Mouse (Mus musculus): ENCODE measurements around the gene Erg28. TPM values are rescaled to one million over a fixed set of nuclear protein-coding genes. Genes with fewer than 3 reads are reported as not detected.

Erg28 gene
- polyA plus RNA-seq, 1 experiment: 38.5 TPM

DNA sequence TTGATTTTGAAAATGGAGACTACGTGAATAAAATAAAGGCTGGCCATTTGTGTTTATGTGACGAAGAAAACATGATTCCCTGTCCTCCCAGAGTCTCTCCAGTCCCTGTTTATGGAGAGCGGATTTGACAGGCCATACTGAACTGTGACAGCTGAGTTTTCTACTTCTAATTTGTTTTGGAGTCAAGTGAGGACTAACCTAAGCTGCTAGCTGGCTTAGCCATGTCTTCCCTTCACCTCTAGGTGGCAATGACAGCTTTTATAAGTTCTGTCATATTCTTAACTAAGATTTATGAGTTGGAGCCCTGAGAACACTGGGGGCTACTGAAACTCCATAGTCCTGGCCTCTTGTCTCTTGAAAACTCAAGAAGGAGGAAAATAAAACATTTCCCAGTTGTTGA is 41.2 kb upstream of the Erg28 start:
- Histone ChIP-seq H3K4me2 (ENCODE audit: low read depth) (no peak overlapping the region), H3K4me3 (no peak overlapping the region), H3K27me3 (ENCODE audit: control insufficient read depth, insufficient read depth, insufficient read length) (no peaks in the 10 kb centered on the region), H3K36me3 (ENCODE audit: control insufficient read depth, insufficient read depth) (peaks cover 14% of the 10 kb centered on the region), H3K79me2 (ENCODE audit: control insufficient read depth, insufficient read depth) (no peaks in the 10 kb centered on the region), H3ac (ENCODE audit: control insufficient read depth, insufficient read length) (no peak overlapping the region)
- TF ChIP-seq SRF (IDR thresholded peaks at IDR 0.05; ENCODE audit: control insufficient read depth, insufficient read length, low read depth) (no peak), USF1 (IDR thresholded peaks at IDR 0.05; ENCODE audit: low read depth) (no peak), TCF12 (IDR thresholded peaks at IDR 0.05; ENCODE audit: insufficient read depth, poor library complexity, severe bottlenecking) (no peak), POLR2A (IDR thresholded peaks at IDR 0.05; ENCODE audit: insufficient read length, low read depth) (no peak), REST (IDR thresholded peaks at IDR 0.05; ENCODE audit: insufficient read depth, insufficient read length) (no peak), E2F4 (IDR thresholded peaks at IDR 0.05; ENCODE audit: insufficient read depth) (no peak), CEBPB (IDR thresholded peaks at IDR 0.05; ENCODE audit: insufficient read depth, poor library complexity, severe bottlenecking) (no peak), TCF3 (IDR thresholded peaks at IDR 0.05; ENCODE audit: insufficient read length, low read depth) (no peak), MYOD1 (IDR thresholded peaks at IDR 0.05; ENCODE audit: control insufficient read depth in 1 of 3, insufficient read length in 2 of 3, low read depth in 2 of 3) (no peak), POLR2AphosphoS2 (IDR thresholded peaks at IDR 0.05; ENCODE audit: insufficient read length, low read depth) (no peak), MYOG (IDR thresholded peaks at IDR 0.05; ENCODE audit: control insufficient read depth in 1 of 3, insufficient read depth in 1 of 3, insufficient read length in 2 of 3, low read depth in 2 of 3) (no peak), MAX (IDR thresholded peaks at IDR 0.05; ENCODE audit: low read depth) (no peak)

DNA sequence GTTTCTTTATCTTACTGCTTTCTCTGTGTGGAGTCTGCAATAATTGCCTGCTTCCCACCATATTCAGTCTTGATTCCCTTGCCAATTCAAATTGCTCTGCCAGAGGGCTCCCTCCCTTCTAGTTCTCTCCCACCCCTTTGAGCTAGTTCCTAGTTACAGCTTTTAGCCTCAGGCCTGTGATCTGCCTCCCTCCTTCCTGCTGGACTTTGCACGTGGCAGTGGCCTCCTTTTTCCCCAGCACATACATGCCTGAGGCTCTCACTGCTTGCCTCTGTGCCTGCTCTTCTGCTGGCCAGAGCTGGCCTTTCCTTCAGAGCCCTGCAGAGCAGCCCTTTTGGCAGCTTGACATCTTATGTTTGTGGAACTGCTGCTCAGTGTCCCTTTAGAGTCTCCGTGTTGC is 38.2 kb upstream of the Erg28 start:
- Histone ChIP-seq H3K27me3 (ENCODE audit: control insufficient read depth, insufficient read depth, insufficient read length) (no peaks in the 10 kb centered on the region), H3K4me2 (ENCODE audit: low read depth) (no peak overlapping the region), H3K79me2 (ENCODE audit: control insufficient read depth, insufficient read depth) (no peaks in the 10 kb centered on the region), H3ac (ENCODE audit: control insufficient read depth, insufficient read length) (no peak overlapping the region), H3K36me3 (ENCODE audit: control insufficient read depth, insufficient read depth) (peaks cover 14% of the 10 kb centered on the region), H3K4me3 (no peak overlapping the region)
- no peak for TF ChIP-seq POLR2A (IDR thresholded peaks at IDR 0.05; ENCODE audit: insufficient read length, low read depth)
- no peak for TF ChIP-seq MYOD1 (IDR thresholded peaks at IDR 0.05; ENCODE audit: control insufficient read depth in 1 of 3, insufficient read length in 2 of 3, low read depth in 2 of 3)
- TF ChIP-seq SRF (IDR thresholded peaks at IDR 0.05; ENCODE audit: control insufficient read depth, insufficient read length, low read depth): no peak
- no peak for TF ChIP-seq MYOG (IDR thresholded peaks at IDR 0.05; ENCODE audit: control insufficient read depth in 1 of 3, insufficient read depth in 1 of 3, insufficient read length in 2 of 3, low read depth in 2 of 3)
- no peak for TF ChIP-seq TCF12 (IDR thresholded peaks at IDR 0.05; ENCODE audit: insufficient read depth, poor library complexity, severe bottlenecking)
- no peak for TF ChIP-seq CEBPB (IDR thresholded peaks at IDR 0.05; ENCODE audit: insufficient read depth, poor library complexity, severe bottlenecking)
- no peak for TF ChIP-seq TCF3 (IDR thresholded peaks at IDR 0.05; ENCODE audit: insufficient read length, low read depth)
- no peak for TF ChIP-seq REST (IDR thresholded peaks at IDR 0.05; ENCODE audit: insufficient read depth, insufficient read length)
- TF ChIP-seq USF1 (IDR thresholded peaks at IDR 0.05; ENCODE audit: low read depth): no peak
- TF ChIP-seq MAX (IDR thresholded peaks at IDR 0.05; ENCODE audit: low read depth): no peak

DNA sequence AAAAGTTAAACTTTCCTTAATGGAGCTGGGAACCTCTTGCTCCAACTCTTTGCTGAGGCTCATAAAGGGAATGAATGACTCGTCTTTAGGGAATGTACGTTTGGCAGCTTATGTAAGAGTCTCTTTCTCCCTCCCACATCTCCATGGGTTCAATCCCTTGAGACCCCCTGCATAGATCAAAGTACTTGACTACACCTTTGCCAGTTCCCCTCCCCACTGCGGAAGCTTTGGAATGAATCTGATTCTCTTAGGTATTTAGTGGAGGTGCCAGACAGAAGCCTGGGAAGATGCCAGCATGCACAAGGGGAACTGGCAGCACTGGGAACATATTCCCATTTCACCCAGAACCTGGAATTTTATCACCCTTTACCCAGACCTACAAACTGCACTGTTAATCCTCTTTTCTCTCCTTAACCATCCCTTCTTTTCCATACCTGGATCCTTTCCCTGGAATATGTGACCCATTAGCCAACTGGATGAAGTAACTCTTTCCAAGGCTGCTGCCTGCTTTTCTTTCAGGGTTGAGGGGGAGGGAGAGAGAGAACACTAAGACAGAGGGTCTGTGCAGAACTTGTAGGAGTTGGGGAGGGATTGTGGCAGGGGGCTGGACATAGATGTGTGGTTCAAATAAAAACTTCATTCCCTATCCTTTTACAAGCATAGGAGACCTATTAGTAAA is 35.3 kb upstream of the Erg28 start:
- Histone ChIP-seq H3K4me3 (no peak overlapping the region), H3ac (ENCODE audit: control insufficient read depth, insufficient read length) (no peak overlapping the region), H3K79me2 (ENCODE audit: control insufficient read depth, insufficient read depth) (no peaks in the 10 kb centered on the region), H3K4me2 (ENCODE audit: low read depth) (no peak overlapping the region), H3K36me3 (ENCODE audit: control insufficient read depth, insufficient read depth) (peaks cover 11% of the 10 kb centered on the region), H3K27me3 (ENCODE audit: control insufficient read depth, insufficient read depth, insufficient read length) (no peaks in the 10 kb centered on the region)
- no peak for TF ChIP-seq TCF3 (IDR thresholded peaks at IDR 0.05; ENCODE audit: insufficient read length, low read depth)
- TF ChIP-seq E2F4 (IDR thresholded peaks at IDR 0.05; ENCODE audit: insufficient read depth): no peak
- no peak for TF ChIP-seq MYOD1 (IDR thresholded peaks at IDR 0.05; ENCODE audit: control insufficient read depth in 1 of 3, insufficient read length in 2 of 3, low read depth in 2 of 3)
- no peak for TF ChIP-seq MYOG (IDR thresholded peaks at IDR 0.05; ENCODE audit: control insufficient read depth in 1 of 3, insufficient read depth in 1 of 3, insufficient read length in 2 of 3, low read depth in 2 of 3)
- no peak for TF ChIP-seq CEBPB (IDR thresholded peaks at IDR 0.05; ENCODE audit: insufficient read depth, poor library complexity, severe bottlenecking)
- no peak for TF ChIP-seq USF1 (IDR thresholded peaks at IDR 0.05; ENCODE audit: low read depth)
- no peak for TF ChIP-seq REST (IDR thresholded peaks at IDR 0.05; ENCODE audit: insufficient read depth, insufficient read length)
- no peak for TF ChIP-seq MAX (IDR thresholded peaks at IDR 0.05; ENCODE audit: low read depth)

DNA sequence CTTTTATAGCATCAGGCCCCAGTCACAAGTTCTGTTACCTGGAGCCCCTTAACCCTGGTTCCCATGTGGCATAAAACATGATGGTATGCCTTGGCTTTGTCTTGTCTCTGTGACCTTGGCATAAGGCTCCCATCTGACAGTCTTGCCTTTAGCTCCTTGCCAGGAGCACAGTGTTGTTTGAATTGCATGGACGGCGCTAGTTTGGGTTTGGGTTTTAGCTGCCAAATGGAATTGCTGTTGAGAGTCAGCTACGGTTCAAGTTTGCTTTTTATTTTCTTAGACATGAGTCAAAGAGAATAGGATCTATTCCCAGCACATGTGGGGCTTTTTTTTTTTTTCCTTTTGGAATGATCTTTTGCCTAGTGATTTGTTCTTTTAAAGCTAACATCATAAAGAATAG is 34.8 kb upstream of the Erg28 start:
- no peak overlapping the region for H3K4me3 ChIP-seq
- no peaks in the 10 kb centered on the region for H3K79me2 ChIP-seq (ENCODE audit: control insufficient read depth, insufficient read depth)
- H3ac ChIP-seq (ENCODE audit: control insufficient read depth, insufficient read length): no peak overlapping the region
- peaks cover 5% of the 10 kb centered on the region for H3K36me3 ChIP-seq (ENCODE audit: control insufficient read depth, insufficient read depth)
- TF ChIP-seq TCF12 (IDR thresholded peaks at IDR 0.05; ENCODE audit: insufficient read depth, poor library complexity, severe bottlenecking) (no peak), MYOD1 (IDR thresholded peaks at IDR 0.05; ENCODE audit: control insufficient read depth in 1 of 3, insufficient read length in 2 of 3, low read depth in 2 of 3) (no peak), POLR2AphosphoS2 (IDR thresholded peaks at IDR 0.05; ENCODE audit: insufficient read length, low read depth) (no peak), SRF (IDR thresholded peaks at IDR 0.05; ENCODE audit: control insufficient read depth, insufficient read length, low read depth) (no peak), MAX (IDR thresholded peaks at IDR 0.05; ENCODE audit: low read depth) (no peak), MYOG (IDR thresholded peaks at IDR 0.05; ENCODE audit: control insufficient read depth in 1 of 3, insufficient read depth in 1 of 3, insufficient read length in 2 of 3, low read depth in 2 of 3) (no peak), CEBPB (IDR thresholded peaks at IDR 0.05; ENCODE audit: insufficient read depth, poor library complexity, severe bottlenecking) (no peak), REST (IDR thresholded peaks at IDR 0.05; ENCODE audit: insufficient read depth, insufficient read length) (no peak), USF1 (IDR thresholded peaks at IDR 0.05; ENCODE audit: low read depth) (no peak), POLR2A (IDR thresholded peaks at IDR 0.05; ENCODE audit: insufficient read length, low read depth) (no peak), E2F4 (IDR thresholded peaks at IDR 0.05; ENCODE audit: insufficient read depth) (no peak), TCF3 (IDR thresholded peaks at IDR 0.05; ENCODE audit: insufficient read length, low read depth) (no peak)
- H3K4me2 ChIP-seq (ENCODE audit: low read depth): no peak overlapping the region
- H3K27me3 ChIP-seq (ENCODE audit: control insufficient read depth, insufficient read depth, insufficient read length): no peaks in the 10 kb centered on the region
